Mouse (Mus musculus) hematopoietic stem cell, adult 5-6 weeks (primary cell): Measurements from ENCODE around the gene Il17rd. TPM values are rescaled to one million over a fixed set of nuclear protein-coding genes. Genes with fewer than 3 reads are reported as not detected.

Experiments used
- ATAC-seq, 2 experiments: fragments of 125-278 bp in 1 of 2; replicated peaks in 1 of 2; 2 replicates each; pipeline ENCODE4 v1.8.0; 2016 to 2017; ENCODE audit warnings: inconsistent platforms in 2 of 2, mild to moderate bottlenecking in 2 of 2, moderate number of reproducible peaks in 2 of 2, low read depth in 1 of 2, moderate TSS enrichment in 1 of 2; ENCODE audit not compliant: low FRiP score in 2 of 2, poor library complexity in 2 of 2, severe bottlenecking in 2 of 2, insufficient read depth in 1 of 2, low TSS enrichment in 1 of 2
- total RNA-seq: library from RNA; stranded (forward); fragments of 172-1452, 232-1000 nt; gene quantifications from 2 replicates; pipeline ENCODE4 v1.2.3, GENCODE M21; 2017

Il17rd gene
- total RNA-seq, 1 experiment from 2014 or later, result not detected

DNA sequence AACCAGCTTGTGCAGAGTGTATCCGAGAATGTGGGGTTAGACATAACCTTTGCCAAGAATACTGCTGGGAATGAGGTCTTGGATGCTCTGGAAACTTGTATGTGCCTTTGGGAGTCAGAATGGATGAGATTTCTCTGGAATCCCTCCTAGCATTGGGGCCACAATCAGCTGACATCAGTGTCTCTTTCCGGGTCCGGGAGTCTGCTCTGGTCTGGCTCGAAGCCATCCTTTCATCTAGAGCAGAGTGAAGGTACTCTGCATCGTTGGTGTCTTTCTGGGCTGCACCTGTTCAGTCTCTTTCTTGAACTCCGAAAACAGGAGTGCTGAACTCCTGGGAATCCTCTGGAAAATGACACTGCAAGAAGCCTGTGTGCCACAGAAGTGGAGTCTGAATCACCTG is 77.2 kb downstream of the Il17rd start:
- ATAC-seq, result no peak

DNA sequence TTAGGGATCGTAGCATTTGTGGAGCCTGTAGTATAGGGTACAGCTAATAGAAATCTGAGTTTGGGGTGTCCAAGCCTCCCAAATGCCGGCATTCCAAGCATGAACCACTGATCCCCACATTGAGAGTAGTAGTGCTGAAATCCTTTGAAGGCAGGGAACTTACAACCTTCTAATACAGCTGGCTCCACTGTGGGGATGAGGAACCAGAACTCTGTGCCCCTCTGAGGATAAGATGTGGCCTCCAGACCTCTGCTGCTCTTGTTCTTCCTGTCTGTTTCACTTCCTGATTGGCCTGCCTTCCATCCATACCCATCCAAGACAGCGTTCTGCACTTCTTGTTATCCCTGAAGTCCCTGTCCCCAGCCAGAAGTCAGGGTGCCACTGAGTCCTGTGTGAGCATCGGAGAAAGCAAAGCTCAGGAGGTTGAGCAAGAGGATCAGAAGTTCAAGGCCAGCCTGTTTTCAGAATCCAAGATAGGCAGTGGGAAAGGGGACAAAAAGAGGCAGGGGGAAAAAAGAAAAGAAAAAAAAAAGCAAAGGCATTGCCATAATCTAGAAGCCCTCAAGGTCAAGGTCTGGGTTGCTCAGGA is 77.9 kb downstream of the Il17rd start:
- ATAC-seq, result no peak

DNA sequence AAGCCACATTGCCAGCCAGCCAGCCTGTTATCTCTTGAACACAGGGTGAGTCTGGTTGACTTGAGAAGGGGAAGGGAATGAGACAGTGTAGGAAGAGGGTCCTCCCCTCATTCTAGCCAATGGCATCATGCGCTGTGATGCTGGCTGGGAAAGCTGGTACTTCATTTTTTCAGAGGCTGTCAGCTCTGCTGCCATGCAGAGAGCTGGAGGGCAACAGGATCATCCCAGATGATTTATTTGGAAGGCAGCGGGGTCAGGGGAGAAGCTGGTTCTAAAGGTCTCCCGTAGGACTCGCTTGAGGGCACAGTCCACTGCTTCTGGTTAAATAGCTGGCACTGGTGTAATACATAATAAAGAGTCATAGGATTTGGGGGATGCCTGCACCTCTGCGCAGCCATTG is 79.8 kb downstream of the Il17rd start:
- ATAC-seq, result no peak

DNA sequence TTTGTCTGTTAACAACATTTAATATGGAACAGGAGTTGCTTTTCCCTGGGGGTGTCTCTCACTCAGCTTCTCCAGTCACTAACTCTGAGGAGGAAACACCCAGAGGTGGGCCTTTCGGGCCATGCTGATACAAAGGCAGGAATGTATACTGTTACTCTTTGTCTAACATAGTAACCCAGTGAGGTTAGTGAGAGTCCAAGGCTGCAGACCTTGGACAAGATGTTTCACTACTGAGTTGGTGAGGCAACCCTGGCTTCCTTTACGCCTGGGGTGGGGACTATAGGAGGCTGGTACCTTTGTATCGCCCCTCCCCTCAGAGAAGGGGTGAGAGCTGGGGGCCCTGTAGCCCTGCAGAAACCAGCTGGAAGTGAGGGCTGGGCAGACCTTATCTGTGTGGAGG is 83.9 kb downstream of the Il17rd start:
- ATAC-seq, result no peak

DNA sequence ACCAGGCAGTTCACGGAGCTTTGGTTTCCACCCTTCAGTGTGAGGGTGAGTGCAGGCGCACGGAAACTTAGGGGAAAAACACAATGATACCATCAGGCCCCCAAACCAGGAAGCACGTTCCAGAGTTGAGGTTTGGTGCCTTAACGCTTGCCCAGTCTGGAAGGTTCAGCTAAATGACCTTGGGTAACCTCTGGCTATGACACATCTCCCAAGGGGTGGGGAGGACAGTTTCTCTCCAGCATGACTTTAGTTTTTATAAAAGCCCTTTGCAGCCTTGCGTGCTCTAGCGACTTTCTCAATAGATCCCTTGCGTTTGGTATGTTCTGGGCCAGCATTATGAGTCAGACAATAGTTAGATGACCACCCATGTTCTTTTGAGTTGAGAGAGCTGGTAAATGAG is 84.8 kb downstream of the Il17rd start:
- ATAC-seq, result peak; percentile 65 to 67

DNA sequence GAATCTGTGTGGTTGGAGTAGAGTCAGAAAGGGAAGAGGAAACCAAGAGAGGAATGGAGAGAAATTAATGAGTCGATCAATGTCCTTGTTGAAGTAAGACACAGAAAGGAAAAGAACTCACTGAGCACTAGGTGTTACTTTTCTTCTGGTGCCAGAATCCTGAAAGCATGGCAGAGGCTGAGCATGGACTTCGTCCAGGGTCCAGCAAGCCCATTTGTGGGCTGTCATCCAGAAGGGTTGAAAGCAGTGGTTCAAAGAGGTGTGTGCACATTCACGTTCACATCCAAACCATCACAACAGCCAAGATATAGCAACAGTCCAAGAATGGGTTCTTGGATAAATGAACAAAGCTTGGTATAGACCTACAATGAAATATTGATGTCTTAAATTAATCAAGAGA is 91.3 kb downstream of the Il17rd start:
- ATAC-seq, result no peak

DNA sequence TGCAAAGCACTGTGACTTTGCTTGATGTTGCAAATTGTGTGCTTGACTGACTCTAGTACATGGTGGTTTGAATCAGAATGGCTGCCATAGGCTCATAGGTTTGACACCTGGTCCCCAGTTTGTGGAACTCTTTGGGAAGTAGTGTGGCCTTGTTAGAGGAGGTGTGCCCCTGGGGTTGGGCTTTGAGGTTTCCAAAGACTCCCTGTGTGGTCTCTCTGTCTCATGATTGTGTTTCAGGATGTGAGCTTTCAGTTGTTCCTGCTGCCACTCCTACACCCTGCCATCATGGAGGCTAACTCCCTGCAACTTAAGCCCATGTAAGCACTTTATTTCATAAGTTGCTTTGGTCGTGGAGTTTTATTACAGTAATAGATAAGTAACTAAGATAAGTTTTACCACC is 91.9 kb downstream of the Il17rd start:
- no peak for ATAC-seq

DNA sequence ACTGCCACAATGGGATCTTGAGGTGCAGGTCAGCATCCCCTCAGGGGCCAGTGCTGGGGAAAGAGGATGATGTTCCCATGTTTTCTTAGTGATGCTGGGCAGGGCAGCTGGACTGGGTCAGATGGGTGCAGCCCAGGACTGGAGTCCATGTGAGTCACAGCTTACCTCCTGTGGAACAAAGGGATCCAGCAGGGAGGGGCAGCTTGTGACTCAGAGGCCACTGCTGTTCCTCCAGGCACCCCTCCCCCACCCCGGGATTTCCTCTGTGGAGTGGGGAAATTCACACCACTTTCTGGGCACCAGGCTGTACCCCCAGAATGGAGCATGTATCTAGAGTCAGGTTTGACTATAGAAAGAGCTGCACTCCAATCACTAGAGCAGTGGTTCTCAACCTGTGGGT is 92.8 kb downstream of the Il17rd start:
- no peak for ATAC-seq

DNA sequence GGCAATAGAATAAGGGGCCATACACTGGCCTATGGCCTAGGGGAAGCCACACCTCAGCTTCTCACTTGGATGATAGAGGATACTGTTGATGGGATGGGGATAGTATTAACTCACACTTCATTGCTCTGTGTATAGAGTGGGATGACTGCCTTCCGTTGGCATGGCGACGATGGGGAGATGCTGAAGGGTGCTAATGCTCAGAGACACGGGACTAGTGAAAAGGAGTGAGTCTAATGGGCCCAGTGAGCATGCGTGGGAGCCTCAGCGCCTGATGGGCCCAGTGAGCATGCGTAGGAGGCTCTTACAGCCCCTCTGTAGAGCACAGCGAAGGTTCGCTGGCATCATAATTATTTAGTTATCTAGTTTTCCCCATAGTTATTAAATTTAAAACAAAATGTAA is 100.2 kb downstream of the Il17rd start:
- ATAC-seq, result no peak

DNA sequence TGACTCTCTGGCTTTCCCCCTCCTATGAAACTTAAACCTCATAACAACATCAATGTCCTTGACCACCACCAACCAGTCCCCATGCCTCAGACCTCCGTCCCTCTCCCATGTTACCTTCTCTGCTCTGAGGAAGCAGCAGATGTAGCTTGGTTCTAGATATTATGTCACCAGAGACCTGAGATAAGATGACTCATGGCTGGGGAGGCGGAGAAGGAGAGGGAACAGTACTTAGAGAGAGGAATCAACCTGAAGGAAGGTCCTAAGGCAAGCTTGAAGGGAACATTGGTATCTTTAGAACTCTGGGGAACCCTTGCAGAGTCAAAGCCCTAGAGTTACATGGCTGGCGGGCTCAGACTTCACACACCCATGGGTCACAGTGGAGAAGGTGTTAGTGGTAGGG is 101.2 kb downstream of the Il17rd start:
- no peak for ATAC-seq

DNA sequence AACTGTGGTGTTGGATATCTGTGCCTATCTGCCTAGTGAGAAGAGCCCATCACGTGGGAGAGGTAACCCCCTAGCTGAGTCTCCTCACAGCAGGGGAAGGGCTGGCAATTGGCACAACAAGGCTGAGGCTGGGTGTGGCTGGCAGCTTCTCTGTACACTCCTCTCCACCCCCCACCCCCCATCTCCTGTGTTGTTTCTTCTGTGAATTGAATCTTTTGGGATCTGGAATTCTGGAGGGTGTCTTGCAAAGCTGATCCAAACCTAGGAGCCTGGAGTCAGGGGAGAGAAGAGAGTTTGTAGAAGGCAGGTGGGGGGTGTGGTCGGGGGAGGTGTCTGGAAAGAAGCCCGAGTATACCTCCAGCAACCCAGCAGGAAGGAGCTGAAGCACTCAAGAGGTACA is 102.7 kb downstream of the Il17rd start:
- ATAC-seq, result no peak

DNA sequence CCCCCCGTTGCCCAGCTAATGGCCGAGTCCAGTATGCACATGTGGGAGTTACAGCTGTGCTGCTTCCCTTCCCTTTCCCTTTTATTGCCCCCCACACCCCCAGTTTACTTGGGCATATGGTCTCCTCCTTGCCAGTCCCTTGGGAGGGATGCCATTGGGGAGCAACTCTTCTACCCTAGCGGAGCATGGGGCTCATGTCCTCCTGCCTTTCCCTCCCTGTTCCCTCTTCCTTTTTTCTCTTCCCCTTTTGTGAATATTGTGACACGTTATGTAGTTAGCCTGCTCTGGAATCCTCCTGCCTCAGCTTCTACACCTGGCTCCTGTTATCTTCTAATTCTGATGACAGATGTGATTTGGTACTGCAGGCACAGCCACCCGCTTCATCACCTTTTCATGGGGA is 103.9 kb downstream of the Il17rd start:
- ATAC-seq, result no peak

DNA sequence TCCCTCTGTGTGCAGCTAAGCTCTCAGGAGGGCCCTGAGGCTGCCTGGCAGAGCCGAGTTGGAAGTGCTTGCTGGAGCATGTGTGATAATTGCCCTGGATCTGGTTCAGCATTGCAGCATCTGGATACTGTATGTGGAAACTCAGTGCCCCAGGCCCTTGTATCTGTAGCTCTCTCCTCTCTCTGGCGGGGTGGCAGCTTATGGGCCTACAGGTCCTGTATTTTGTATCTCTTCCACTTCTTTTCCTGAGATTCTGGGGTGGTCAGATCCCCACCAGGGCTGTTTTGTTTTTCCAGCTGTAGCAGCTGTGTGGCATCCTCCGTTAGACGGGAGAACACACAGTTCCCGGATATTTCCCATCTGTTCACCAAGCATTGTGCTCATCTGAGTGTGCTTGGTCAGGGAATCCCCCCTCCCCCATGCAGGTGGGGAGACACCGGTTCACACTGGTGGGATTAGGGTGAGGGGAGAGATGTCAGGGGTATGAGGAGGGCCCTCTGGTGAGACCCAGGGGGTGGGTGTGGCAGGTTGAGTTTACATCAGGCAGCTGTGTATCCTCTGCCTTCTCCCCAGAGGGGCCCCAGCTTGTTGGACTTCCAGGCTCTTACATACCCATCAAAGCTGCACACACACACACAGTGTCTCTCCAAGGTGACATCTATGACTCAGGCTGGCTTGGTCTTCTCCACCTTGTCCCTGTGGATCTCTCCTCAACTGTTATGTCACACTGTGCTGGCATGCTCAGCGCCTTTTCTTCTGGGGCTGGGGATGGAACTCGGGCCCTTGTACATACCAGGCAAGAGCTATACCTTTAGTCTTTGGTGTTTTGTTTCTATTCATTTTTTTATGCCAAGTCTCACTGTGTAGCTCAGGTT is 106.7 kb downstream of the Il17rd start:
- ATAC-seq, result no peak

DNA sequence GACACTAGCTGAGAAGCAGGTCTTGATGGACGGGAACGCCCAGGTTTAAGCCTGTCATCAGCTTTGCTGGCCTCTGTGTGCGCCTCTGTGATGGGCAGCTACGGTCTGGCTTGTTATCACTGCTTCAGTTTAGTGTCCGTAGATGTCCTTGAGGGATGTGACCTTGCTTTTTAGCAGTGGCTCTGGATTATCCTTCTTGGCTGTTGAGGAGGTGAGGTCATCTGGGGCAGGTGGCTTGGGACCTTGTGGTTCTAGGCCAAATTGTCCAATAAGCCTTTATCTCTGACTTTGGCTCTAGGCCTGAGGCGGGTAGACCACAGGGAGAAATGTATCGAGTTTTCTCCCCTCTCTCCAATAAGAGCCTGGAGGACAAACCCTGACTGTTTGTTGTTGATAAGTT is 109.0 kb downstream of the Il17rd start:
- ATAC-seq, result no peak

DNA sequence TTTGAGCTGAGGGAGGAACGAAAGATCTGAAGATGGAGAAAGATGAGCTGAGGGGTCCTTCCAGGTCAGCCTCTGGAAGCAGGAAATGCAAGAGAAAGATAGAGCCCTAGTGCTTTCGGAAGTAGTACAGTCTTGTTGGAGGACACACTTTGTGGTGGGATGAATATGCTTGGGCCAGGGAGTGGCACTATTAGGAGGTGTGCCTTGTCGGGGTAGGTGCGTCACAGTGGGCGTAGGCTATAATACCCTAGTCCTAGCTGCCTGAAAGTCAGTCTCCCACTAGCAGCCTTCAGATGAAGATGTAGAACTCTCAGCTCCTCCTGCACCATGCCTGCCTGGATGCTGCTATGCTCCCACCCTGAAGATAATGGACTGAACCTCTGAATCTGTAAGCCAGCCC is 110.7 kb downstream of the Il17rd start:
- ATAC-seq, result no peak

DNA sequence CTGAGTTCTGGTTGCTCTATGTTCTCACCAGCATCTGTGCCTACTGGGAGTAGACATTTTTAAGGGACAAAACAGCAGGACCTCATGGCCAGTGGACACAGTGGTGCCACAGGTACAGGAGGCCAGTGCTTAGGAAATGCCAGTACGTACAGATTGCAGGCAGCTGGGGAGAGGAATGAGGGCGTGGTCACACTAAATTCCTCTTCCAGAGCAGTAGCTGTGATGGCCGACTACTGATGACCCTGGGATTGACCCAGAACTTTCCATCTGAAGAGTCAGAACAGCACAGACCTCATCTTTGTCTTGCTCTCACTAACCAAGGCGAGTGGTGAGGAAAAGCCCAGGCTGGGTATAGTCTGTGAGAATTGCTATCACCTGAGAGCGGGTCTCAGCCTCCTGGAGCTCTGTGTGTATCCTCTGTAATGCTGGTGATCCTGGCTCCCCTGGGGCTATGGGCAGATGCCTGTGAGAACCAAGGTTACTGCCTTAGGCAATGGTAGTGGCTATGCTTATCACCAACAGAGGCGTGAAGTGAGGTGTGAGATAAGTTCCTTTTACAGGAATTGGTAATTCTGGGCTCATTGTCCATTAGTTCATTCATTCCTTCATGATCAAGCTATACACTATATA is 111.4 kb downstream of the Il17rd start:
- ATAC-seq, result no peak

DNA sequence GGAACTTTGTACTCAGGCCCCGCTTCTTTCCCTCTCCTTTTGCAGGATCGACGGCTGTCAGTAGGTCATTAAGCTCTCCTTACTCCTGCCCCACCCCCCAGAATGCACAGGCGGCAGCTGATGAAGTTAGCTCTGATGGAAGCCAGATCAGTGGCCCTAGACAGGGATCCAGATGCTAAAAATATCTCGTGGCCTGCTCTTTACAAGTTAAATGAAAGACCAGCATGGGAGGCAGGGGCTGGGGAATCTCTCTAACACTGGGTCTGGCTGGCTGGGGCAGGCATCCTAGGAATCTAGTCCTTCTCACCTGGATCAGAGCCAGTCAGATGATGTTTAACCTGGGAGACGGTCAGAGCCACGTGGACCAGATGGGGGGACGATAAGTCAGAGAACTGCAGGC is 112.7 kb downstream of the Il17rd start:
- ATAC-seq, result no peak

DNA sequence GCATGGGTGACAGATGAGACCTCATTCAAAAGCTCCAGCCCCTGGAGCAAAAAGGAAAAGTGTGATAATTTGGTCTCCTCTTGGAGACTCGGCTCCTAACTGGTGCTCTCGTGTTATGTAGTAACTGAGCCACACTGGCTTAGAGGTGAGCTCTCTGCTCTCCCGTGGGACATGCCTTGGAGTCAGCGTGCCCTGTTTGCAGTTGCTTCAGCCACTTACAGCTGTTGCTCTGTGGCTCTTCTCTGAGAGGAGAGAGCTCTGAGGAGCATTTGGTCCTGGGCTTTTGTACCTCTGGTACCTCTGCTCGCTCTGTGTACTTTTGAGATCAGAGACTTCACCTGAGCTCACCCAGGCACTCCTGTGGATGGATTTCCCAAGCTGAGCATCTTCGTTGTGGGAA is 116.3 kb downstream of the Il17rd start:
- ATAC-seq, result no peak

DNA sequence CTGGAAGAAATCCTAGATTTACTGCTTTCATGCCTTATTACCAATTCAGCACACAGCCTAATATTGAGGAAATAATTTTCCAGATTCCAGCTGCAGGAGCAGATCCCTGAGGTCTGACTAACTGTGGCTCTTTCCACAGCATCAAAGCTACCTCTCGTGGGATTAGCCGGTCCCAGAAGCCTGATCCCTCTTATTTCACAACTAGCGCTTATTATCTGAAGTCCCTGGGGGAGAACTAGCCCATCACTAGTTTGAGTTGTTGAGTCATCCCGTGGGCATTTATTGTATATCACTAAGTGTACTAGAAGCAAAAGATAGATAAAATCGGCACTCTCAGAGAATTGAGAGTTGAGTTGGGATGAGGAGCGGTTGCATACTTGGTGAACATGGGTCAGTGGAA is 117.3 kb downstream of the Il17rd start:
- no peak for ATAC-seq
